Mouse (Mus musculus): ENCODE results near the gene Gm281. TPM values are rescaled to one million over a fixed set of nuclear protein-coding genes. Genes with fewer than 3 reads are reported as not detected.
"Not testable (repeated sequence)": the region's sequence is repeated elsewhere in the genome, so short reads cannot be mapped to it uniquely, and the experiment has no call there.

Gm281 gene
- polyA plus RNA-seq (2012): not detected in 2 replicates

- Histone ChIP-seq H3K9me3 (ENCODE audit: control insufficient read depth, low read length) (no peaks in the 10 kb centered on the region), H3K4me3 (replicated peaks) (no peak within 1 kb of the TSS), H3K36me3 (ENCODE audit: control insufficient read depth) (no peaks in the 10 kb centered on the region), H3K27me3 (ENCODE audit: control insufficient read depth) (no peaks in the 10 kb centered on the region), H3K4me1 (ENCODE audit: control insufficient read depth) (no peaks in the 10 kb centered on the region)
- TF ChIP-seq TAL1 (IDR thresholded peaks at IDR 0.05; ENCODE audit: low read length) (no peak), GATA1 (IDR thresholded peaks at IDR 0.05; ENCODE audit: low read length) (no peak)
These were observed at the start of gene Gm281 for GRCm38 (mm10) chr14:13914387-13915082. Gm281 (minus strand) TSS chr14:13914478.

DNA sequence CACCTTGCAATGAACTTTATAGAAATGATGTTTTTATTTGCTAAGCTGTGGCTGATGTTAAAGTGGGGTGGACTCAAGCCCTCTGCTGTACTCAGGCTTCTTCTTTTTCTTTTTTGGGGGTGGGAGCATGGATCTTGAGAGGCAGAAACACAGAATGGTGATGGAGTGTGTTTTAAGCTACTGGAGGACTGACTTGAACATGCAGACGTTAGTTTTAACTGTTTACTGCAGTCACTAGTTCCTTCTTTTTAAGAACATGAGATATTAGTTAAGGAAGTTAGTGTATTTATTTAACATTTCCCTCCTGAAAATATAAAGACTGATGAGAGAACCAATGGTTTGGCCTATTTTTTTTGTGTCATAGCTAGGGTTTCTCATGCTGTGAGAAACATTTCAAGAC lies 49.2 kb upstream of the Gm281 start:
- TF ChIP-seq GATA1 (IDR thresholded peaks at IDR 0.05; ENCODE audit: low read length) (no peak), TAL1 (IDR thresholded peaks at IDR 0.05; ENCODE audit: low read length) (no peak)
- no peak overlapping the region for H3K4me3 ChIP-seq (replicated peaks)
- peaks cover 32% of the 10 kb centered on the region for H3K4me1 ChIP-seq (ENCODE audit: control insufficient read depth)

DNA sequence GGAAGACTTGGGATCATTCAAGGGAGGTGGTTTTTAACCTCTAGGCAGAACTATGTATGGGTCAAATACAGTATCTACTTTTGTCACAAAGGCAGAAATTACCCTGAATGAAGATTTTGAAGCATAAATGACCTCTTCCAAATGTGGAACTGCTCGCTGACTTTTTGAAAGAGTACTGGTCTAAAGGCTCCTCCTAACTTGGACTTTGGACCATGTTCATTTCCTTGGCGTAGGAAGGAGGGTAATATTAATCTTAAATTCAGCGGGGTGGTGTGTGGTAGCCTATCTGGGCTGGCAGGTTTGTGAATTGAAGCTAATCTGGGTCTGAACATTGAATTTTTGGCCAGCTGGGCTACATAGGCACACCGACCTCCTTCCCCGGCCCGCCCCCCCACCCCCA lies 48.2 kb upstream of the Gm281 start:
- no peak overlapping the region for H3K4me3 ChIP-seq (replicated peaks)
- H3K27me3 ChIP-seq (ENCODE audit: control insufficient read depth): no peaks in the 10 kb centered on the region

More for the DNA sequence above, 49.2 kb upstream of the Gm281 start:
- no peaks in the 10 kb centered on the region; the same call in 1 of the 2 replicates for H3K36me3 ChIP-seq (ENCODE audit: control insufficient read depth)
- H3K9me3 ChIP-seq (ENCODE audit: control insufficient read depth, low read length): no peaks in the 10 kb centered on the region
- H3K27me3 ChIP-seq (ENCODE audit: control insufficient read depth): no peaks in the 10 kb centered on the region

DNA sequence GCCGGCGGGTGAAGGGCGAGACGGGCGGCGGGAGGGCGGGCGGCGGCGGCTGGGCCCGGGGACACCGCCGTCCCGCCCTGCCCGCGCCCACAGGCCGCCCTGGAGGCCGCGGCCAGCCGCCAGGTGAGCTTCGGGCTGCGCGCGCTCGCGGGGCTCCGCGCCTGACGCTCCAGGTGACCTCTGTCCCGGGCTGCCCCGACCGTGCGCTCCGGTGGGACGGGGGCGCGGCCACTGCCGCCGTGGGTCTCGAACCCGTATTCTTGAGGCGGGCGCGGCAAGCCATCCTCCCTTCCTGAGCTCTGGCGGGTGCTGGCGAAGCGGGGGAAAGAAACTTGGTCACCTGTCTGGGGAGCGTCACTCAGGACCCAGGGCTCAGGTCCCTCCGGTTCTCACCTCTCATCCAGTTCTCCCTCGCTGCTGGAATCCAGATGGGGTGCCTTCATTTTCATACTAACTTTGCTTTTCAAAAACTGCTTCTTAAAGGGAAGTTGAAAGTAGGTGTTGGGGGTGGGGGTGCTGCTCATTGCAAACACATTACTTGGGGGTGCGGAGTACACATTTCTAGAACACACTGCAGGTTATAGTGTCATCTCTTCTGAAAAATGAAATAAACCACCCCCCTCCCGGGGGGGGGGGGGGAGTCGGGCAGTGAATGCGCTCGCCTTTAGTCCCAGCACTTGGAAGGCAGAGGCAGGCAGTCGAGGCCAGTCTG lies 47.3 kb upstream of the Gm281 start, which contains the start of the genes Atxn7 and Thoc7:
Atxn7 (plus strand) TSS at position 40 of the 712 bp plus-strand sequence.
Thoc7 (minus strand) TSS at position 452 of the 712 bp plus-strand sequence.
- H3K4me1 ChIP-seq (ENCODE audit: control insufficient read depth): peaks cover 39% of the 10 kb centered on the region
- H3K36me3 ChIP-seq (ENCODE audit: control insufficient read depth): peaks cover 6% of the 10 kb centered on the region
- H3K4me3 ChIP-seq (replicated peaks): peak within 1 kb of the TSS; percentile 72
- TF ChIP-seq TAL1 (IDR thresholded peaks at IDR 0.05; ENCODE audit: low read length) (no peak), GATA1 (IDR thresholded peaks at IDR 0.05; ENCODE audit: low read length) (no peak)
- H3K9me3 ChIP-seq (ENCODE audit: control insufficient read depth, low read length): no peaks in the 10 kb centered on the region
- H3K27me3 ChIP-seq (ENCODE audit: control insufficient read depth): no peaks in the 10 kb centered on the region

More for the DNA sequence above, 48.2 kb upstream of the Gm281 start:
- Histone ChIP-seq H3K4me1 (ENCODE audit: control insufficient read depth) (peaks cover 40% of the 10 kb centered on the region), H3K36me3 (ENCODE audit: control insufficient read depth) (peaks cover 2% of the 10 kb centered on the region), H3K9me3 (ENCODE audit: control insufficient read depth, low read length) (no peaks in the 10 kb centered on the region)
- TF ChIP-seq TAL1 (IDR thresholded peaks at IDR 0.05; ENCODE audit: low read length) (no peak), GATA1 (IDR thresholded peaks at IDR 0.05; ENCODE audit: low read length) (no peak)

GRCm38 (mm10) chr14:13960482-13961325 lies 46.4 kb upstream of the Gm281 start:
- Histone ChIP-seq H3K4me3 (replicated peaks) (peak overlapping the region; percentile 72), H3K27me3 (ENCODE audit: control insufficient read depth) (no peaks in the 10 kb centered on the region), H3K9me3 (ENCODE audit: control insufficient read depth, low read length) (no peaks in the 10 kb centered on the region), H3K4me1 (ENCODE audit: control insufficient read depth) (peaks cover 34% of the 10 kb centered on the region), H3K36me3 (ENCODE audit: control insufficient read depth) (peaks cover 12% of the 10 kb centered on the region)
- TF ChIP-seq TAL1 (IDR thresholded peaks at IDR 0.05; ENCODE audit: low read length) (no peak), GATA1 (IDR thresholded peaks at IDR 0.05; ENCODE audit: low read length) (no peak)

GRCm38 (mm10) chr14:13960079-13960478 lies 45.8 kb upstream of the Gm281 start:
- H3K27me3 ChIP-seq (ENCODE audit: control insufficient read depth): no peaks in the 10 kb centered on the region
- H3K36me3 ChIP-seq (ENCODE audit: control insufficient read depth): peaks cover 18% of the 10 kb centered on the region
- H3K4me3 ChIP-seq (replicated peaks): peak overlapping the region; percentile 72
- peaks cover 34% of the 10 kb centered on the region for H3K4me1 ChIP-seq (ENCODE audit: control insufficient read depth)
- H3K9me3 ChIP-seq (ENCODE audit: control insufficient read depth, low read length): no peaks in the 10 kb centered on the region
- TF ChIP-seq TAL1 (IDR thresholded peaks at IDR 0.05; ENCODE audit: low read length) (no peak), GATA1 (IDR thresholded peaks at IDR 0.05; ENCODE audit: low read length) (no peak)

- H3K4me3 ChIP-seq (replicated peaks); H3K4me1 ChIP-seq (ENCODE audit: control insufficient read depth); H3K27me3 ChIP-seq (ENCODE audit: control insufficient read depth); H3K9me3 ChIP-seq (ENCODE audit: control insufficient read depth, low read length): not testable (repeated sequence)
- H3K36me3 ChIP-seq (ENCODE audit: control insufficient read depth): peaks cover 76% of the 10 kb centered on the region
These were observed 37.9 kb upstream of the Gm281 start for GRCm38 (mm10) chr14:13952151-13952550.

GRCm38 (mm10) chr14:13950401-13950800 lies 36.1 kb upstream of the Gm281 start:
- no peaks in the 10 kb centered on the region for H3K4me1 ChIP-seq (ENCODE audit: control insufficient read depth)
- no peak overlapping the region for H3K4me3 ChIP-seq (replicated peaks)
- H3K27me3 ChIP-seq (ENCODE audit: control insufficient read depth): no peaks in the 10 kb centered on the region
- H3K9me3 ChIP-seq (ENCODE audit: control insufficient read depth, low read length): no peaks in the 10 kb centered on the region
- TF ChIP-seq GATA1 (IDR thresholded peaks at IDR 0.05; ENCODE audit: low read length): no peak
- TF ChIP-seq TAL1 (IDR thresholded peaks at IDR 0.05; ENCODE audit: low read length): no peak
- H3K36me3 ChIP-seq (ENCODE audit: control insufficient read depth): peaks cover 70% of the 10 kb centered on the region

- Histone ChIP-seq H3K9me3 (ENCODE audit: control insufficient read depth, low read length) (no peaks in the 10 kb centered on the region), H3K36me3 (ENCODE audit: control insufficient read depth) (peaks cover 60% of the 10 kb centered on the region), H3K27me3 (ENCODE audit: control insufficient read depth) (no peaks in the 10 kb centered on the region), H3K4me1 (ENCODE audit: control insufficient read depth) (no peaks in the 10 kb centered on the region), H3K4me3 (replicated peaks) (no peak overlapping the region)
- TF ChIP-seq TAL1 (IDR thresholded peaks at IDR 0.05; ENCODE audit: low read length) (no peak), GATA1 (IDR thresholded peaks at IDR 0.05; ENCODE audit: low read length) (no peak)
These were observed 34.1 kb upstream of the Gm281 start for GRCm38 (mm10) chr14:13948345-13948744.

All from erythroblast, embryonic 14.5 days (primary cell).